Mouse (Mus musculus) liver, embryonic 16.5 days (tissue): ENCODE measurements at regions not wholly inside any gene's neighbourhood (a gene's known extent, or its start where the extent isn't known, plus 50 kb on each side); places are given as distances from the start of the nearest gene placed in this dataset.

Experiments used
- ATAC-seq: fragments of 200-750 bp; cut with Nextera tagmentation; 2 replicates; pipeline ENCODE4 v1.8.0; 2017; ENCODE audit warnings: low read depth, mild to moderate bottlenecking, moderate number of reproducible peaks, moderate library complexity
- H3K27ac ChIP-seq: fragments of 300-500 bp; sonication (generic); 2 replicates; pipeline ENCODE4 v1.5.1; 2014; ENCODE audit warnings: mild to moderate bottlenecking, low read length
- H3K27me3 ChIP-seq: fragments of 300-500 bp; sonication (generic); 2 replicates; pipeline ENCODE4 v1.6.1; 2014; ENCODE audit warnings: low read depth, low read length, mixed read lengths; ENCODE audit not compliant: control insufficient read depth, insufficient read depth
- H3K36me3 ChIP-seq: fragments of 300-500 bp; sonication (generic); 2 replicates; pipeline ENCODE4 v1.6.1; 2014; ENCODE audit warnings: mild to moderate bottlenecking; ENCODE audit not compliant: control insufficient read depth, insufficient read depth
- H3K4me1 ChIP-seq: fragments of 300-500 bp; sonication (generic); 2 replicates; pipeline ENCODE4 v1.6.1; 2014; ENCODE audit warnings: low read depth, low read length, mixed read lengths; ENCODE audit not compliant: control insufficient read depth
- H3K4me2 ChIP-seq: fragments of 300-500 bp; sonication (generic); 2 replicates; pipeline ENCODE4 v1.6.1; 2014; ENCODE audit warnings: low read depth, low read length, mixed read lengths
- H3K4me3 ChIP-seq: fragments of 300-500 bp; sonication (generic); 2 replicates; pipeline ENCODE4 v1.5.1; 2014; ENCODE audit warnings: low read depth, mild to moderate bottlenecking, low read length
- H3K9ac ChIP-seq: fragments of 300-500 bp; sonication (generic); 2 replicates; pipeline ENCODE4 v1.6.1; 2014; ENCODE audit warnings: low read depth, low read length
- H3K9me3 ChIP-seq: fragments of 300-500 bp; sonication (generic); replicated peaks from 2 replicates; pipeline ENCODE4 v1.6.1; 2016; ENCODE audit warnings: low read length; ENCODE audit not compliant: control insufficient read depth
- WGBS: fragments of 180-500 bp; shearing (Covaris S2); extraction: QIAGEN DNeasy Blood & Tissue Kit; methylation state at CpG from one replicate; pipeline ENCODE4 v1.1.7; 2014; ENCODE audit not compliant: insufficient replicate concordance; 5-methylcytosine and 5-hydroxymethylcytosine counted together

DNA sequence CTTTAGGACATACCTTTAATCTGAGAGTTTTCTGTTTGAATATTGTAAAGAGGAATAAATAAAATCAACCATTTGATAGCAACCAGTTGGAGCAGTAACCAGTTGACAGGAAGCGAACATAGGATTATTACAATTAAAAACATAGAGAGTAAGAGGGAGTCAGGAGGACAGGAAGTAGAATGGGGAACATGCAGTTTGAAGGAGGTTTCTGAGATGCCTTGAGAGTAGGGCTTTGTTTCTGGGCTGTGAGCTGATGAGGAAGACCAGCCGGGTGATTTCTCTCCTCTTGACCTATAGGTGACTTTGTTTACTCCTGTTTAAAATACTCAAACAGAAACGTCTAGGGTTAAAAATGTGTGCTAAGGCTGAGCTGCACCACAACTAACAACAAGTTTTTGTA, 160.6 kb upstream of the Ctso start:
- H3K4me1 ChIP-seq, result no peaks in the 10 kb centered on the region
- H3K9me3 ChIP-seq, result no peaks in the 10 kb centered on the region
- H3K4me2 ChIP-seq, result no peak overlapping the region
- H3K27me3 ChIP-seq, result no peaks in the 10 kb centered on the region
- ATAC-seq, result no peak
- WGBS, result 28% methylated on average over 3 of the region's 3 CpGs
- no peak overlapping the region for H3K27ac ChIP-seq
- no peak overlapping the region for H3K9ac ChIP-seq
- H3K4me3 ChIP-seq, result no peak overlapping the region
- no peaks in the 10 kb centered on the region for H3K36me3 ChIP-seq

DNA sequence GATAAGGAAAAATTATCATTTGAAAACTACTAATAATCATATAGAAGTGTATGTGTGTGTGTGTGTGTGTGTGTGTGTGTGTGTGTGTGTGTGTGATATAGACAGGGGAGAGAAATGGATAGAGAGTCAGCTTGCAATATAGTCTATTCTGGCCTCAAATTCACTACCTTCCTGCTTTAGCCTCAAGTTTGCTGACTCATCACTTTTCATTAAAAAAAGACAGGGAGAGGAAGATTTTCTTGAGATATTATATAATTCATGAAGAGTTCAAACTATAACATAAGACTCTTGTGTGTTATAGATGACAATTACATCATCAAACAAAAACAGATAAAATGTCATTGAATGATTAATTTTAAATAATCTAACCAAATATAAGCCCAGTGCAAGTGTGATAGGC, 159.4 kb upstream of the Ctso start:
- H3K4me3 ChIP-seq, result no peak overlapping the region
- H3K9ac ChIP-seq, result no peak overlapping the region
- no peaks in the 10 kb centered on the region for H3K36me3 ChIP-seq
- ATAC-seq, result no peak
- H3K27me3 ChIP-seq, result no peaks in the 10 kb centered on the region
- no peak overlapping the region for H3K27ac ChIP-seq
- no peaks in the 10 kb centered on the region for H3K9me3 ChIP-seq
- no peak overlapping the region for H3K4me2 ChIP-seq
- no peaks in the 10 kb centered on the region for H3K4me1 ChIP-seq

DNA sequence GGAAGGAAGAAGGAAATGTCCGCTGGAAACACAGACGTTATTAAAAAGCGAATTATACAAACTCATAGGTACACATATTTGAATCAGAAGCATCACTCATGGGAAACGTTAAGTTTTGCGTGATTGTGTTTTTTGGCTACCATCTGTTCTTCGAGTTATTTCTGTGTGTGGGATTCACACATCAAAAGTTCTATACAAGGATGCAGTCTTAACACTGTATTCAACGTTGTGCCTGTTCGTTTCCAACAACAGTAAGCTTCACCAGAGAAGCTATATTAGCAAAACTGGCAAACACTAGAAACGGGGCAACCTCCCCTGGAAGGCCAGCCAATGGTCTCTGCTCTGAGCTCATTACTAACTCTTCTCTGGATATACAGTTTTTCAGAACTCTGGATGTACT, 150.3 kb upstream of the Ctso start:
- ATAC-seq, result no peak
- WGBS, result 71% methylated on average over 9 of the region's 9 CpGs

DNA sequence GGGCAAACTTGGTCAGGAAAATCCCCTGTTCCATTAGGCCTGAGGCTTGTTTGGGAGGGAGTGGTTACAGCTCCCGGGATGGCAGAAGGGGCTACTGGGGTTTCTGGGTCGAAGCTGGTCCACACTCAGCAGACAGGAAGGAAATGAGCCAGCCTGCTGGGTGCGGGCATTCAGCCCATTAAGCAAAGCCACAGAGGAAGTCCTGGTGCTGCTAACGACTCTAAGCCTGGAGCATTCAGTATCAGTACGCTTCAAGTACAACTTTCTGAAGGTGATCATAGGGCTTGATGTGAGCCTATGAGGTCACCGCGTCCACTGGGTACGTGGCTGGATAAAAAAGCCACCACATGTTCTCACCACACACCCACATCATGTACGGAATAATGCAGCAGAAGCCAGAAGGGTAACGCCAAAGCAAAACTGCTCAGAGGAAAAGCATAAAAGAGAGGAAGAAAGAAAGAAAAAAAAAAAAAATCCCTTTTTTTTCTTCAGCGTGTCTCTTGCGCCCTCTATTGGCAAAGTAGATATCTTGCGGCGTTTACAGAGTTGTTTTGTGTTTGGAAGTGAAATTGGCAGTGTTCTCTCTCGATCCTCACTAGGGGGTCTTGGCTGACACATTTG, 149.4 kb upstream of the Ctso start:
- no peak overlapping the region for H3K27ac ChIP-seq
- H3K9ac ChIP-seq, result no peak overlapping the region
- H3K36me3 ChIP-seq, result no peaks in the 10 kb centered on the region
- H3K9me3 ChIP-seq, result no peaks in the 10 kb centered on the region
- ATAC-seq, result no peak
- H3K27me3 ChIP-seq, result no peaks in the 10 kb centered on the region
- WGBS, result 9% methylated on average over 15 of the region's 15 CpGs
- H3K4me2 ChIP-seq, result peak overlapping the region; percentile 23; the same call in 1 of the 2 replicates
- no peak overlapping the region for H3K4me3 ChIP-seq
- H3K4me1 ChIP-seq, result no peaks in the 10 kb centered on the region

More for the DNA sequence above, 150.3 kb upstream of the Ctso start:
- Histone ChIP-seq H3K9ac (no peak overlapping the region), H3K27ac (no peak overlapping the region), H3K4me2 (no peak overlapping the region), H3K9me3 (no peaks in the 10 kb centered on the region), H3K4me3 (no peak overlapping the region), H3K27me3 (no peaks in the 10 kb centered on the region), H3K4me1 (no peaks in the 10 kb centered on the region), H3K36me3 (no peaks in the 10 kb centered on the region)

DNA sequence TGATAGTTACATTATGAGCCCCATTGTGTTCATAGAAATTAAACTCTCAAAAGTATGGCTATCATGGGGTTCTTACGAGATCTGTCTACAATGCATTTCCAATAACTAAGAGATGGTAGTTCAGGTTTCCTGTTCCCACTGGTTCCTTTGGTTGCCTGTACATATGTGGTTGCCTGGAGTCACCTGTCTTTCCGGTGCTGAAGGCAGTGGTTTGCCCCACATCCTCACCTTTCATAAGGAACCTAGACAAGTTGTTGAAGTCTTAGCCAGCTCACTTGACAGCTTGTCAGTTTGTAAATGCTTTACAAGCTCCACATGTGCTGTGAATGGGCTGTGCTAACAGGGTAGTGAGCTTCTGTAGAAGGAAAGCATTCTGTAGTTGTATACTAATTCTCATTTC, 143.5 kb upstream of the Ctso start:
- no peak overlapping the region for H3K4me2 ChIP-seq
- no peak overlapping the region for H3K4me3 ChIP-seq
- no peak overlapping the region for H3K27ac ChIP-seq
- 47% methylated on average over 2 of the region's 2 CpGs for WGBS
- no peak for ATAC-seq
- no peaks in the 10 kb centered on the region for H3K4me1 ChIP-seq
- no peaks in the 10 kb centered on the region for H3K9me3 ChIP-seq
- H3K36me3 ChIP-seq, result no peaks in the 10 kb centered on the region
- H3K9ac ChIP-seq, result no peak overlapping the region
- H3K27me3 ChIP-seq, result no peaks in the 10 kb centered on the region

DNA sequence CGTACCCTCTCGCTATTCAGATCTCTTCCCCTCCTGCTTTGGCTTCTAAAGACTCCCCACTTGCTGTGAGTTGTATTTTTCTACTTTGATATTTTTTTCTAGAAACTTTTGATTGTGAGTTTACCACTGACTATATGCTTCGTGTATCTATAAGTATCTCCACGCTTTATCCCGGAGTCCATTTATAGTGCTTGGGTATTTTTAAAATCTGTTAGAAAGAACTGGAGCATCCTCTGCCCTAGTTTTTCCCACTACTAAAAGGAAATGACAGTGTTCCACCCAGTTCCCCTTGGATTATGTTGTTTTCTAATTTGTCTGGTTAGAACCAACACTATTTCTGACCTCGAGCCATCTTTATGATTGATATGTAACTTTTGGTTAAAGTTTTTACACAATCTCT, 142.7 kb upstream of the Ctso start:
- no peak for ATAC-seq
- Histone ChIP-seq H3K9ac (no peak overlapping the region), H3K27ac (no peak overlapping the region), H3K27me3 (no peaks in the 10 kb centered on the region), H3K4me3 (no peak overlapping the region), H3K36me3 (no peaks in the 10 kb centered on the region), H3K9me3 (no peaks in the 10 kb centered on the region), H3K4me1 (no peaks in the 10 kb centered on the region), H3K4me2 (no peak overlapping the region)
- 68% methylated on average over 6 of the region's 6 CpGs for WGBS

DNA sequence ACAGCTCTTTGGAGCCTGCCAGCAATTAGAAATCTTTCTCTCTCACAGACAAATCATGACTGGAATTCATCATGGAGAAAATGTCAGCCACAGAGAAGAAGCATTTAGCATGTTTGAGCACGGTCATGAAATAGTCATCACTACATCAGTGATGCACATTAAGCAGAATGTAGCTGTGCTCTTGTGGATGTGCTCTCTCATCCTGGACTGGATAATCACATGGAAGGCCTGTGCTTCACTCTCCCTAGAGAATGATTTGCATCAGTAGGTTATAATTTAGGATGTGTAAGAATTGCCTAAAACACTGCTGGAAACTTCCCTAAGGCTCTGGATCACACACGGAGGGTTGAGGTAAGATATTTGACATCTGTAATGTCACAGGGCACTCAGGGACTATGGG, 130.3 kb upstream of the Ctso start:
- Histone ChIP-seq H3K9ac (no peak overlapping the region), H3K4me1 (no peaks in the 10 kb centered on the region), H3K4me3 (no peak overlapping the region), H3K4me2 (no peak overlapping the region), H3K9me3 (no peaks in the 10 kb centered on the region), H3K27ac (no peak overlapping the region), H3K36me3 (no peaks in the 10 kb centered on the region), H3K27me3 (no peaks in the 10 kb centered on the region)
- 67% methylated on average over 2 of the region's 2 CpGs for WGBS
- ATAC-seq, result no peak

DNA sequence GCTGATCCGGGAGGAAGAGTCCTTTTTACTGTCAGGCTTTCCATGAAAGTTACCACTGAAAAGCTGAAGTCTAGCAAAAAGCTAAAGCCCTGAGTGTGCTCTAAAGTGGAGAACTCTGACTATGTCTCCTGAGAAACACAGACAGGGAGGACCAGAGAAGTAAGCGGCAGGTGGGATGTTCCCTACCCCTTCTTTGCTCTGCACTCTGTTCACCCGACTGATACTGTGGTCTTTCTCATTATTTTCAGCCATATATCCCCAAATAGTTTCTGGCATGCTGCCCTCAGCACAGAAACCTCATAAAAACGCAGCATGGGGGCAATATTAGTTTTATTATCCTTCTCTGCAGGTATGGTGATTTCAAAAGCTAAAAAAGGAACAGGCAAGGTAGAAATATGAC, 126.7 kb upstream of the Ctso start:
- WGBS, result 40% methylated on average over 4 of the region's 4 CpGs
- Histone ChIP-seq H3K9ac (no peak overlapping the region), H3K27me3 (no peaks in the 10 kb centered on the region), H3K4me1 (no peaks in the 10 kb centered on the region), H3K4me3 (no peak overlapping the region), H3K4me2 (no peak overlapping the region), H3K36me3 (no peaks in the 10 kb centered on the region), H3K27ac (no peak overlapping the region), H3K9me3 (no peaks in the 10 kb centered on the region)
- no peak for ATAC-seq

DNA sequence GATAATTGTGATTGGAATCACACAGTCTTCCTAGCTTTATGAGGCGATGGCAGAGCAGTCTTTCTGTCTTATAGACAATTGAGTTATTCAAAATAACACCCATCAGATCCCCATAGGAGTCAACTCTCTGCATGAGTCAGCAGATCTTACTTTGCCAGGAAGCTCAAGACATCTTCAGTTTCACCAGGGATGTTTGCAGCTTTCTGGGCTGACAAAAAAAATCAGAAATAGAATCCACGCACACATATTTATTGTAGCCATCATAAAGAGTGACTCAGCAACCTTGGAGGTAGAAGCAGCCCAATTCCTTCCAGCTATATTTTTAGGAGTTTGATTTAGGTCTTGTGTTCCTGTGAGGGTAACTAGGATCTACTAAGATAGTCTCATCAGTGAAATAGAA, 122.8 kb upstream of the Ctso start:
- WGBS, result 49% methylated on average over 2 of the region's 2 CpGs
- Histone ChIP-seq H3K36me3 (no peaks in the 10 kb centered on the region), H3K9me3 (no peaks in the 10 kb centered on the region), H3K4me2 (no peak overlapping the region), H3K9ac (no peak overlapping the region), H3K4me3 (no peak overlapping the region), H3K4me1 (no peaks in the 10 kb centered on the region), H3K27ac (no peak overlapping the region), H3K27me3 (no peaks in the 10 kb centered on the region)
- ATAC-seq, result no peak
